Mouse (Mus musculus) layer of hippocampus, postnatal 10 days (tissue): ENCODE results near the gene Ncapg. TPM values are rescaled to one million over a fixed set of nuclear protein-coding genes. Genes with fewer than 3 reads are reported as not detected.

ENCODE experiments used
- DNase-seq, 2 experiments: peaks; one replicate each; pipeline ENCODE4 v3.0.0; 2021; ENCODE audit warnings: low spot score in 2 of 2
- total RNA-seq, 2 experiments: library from RNA; stranded (reverse); gene quantifications; 2 replicates each; pipeline ENCODE4 v1.2.3; 2021

Gene Ncapg
- total RNA-seq, 2 experiments from 2014 or later = 1.9 to 2.4 TPM

GRCm38 (mm10) chr5:45690802-45691201, 21.1 kb downstream of the Ncapg start:
- no peak for DNase-seq

DNA sequence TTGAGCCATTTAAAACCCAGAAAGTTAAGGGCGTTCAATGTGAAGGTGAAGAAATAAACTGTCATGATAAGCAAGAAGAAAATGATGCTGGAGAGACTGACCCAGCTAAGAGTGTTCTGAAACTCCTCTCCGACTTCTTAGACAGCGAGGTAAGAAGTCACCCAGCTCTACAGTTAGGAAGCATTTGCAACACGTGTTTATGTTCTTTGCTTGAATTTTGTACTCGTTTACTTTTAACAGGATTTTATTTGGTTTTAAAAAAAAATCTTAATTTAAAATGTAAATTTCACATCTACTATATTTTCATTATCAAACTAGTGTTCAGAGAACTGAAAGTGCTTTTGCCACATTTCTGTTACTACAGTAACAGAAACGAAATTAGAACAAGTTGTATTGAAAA, 22.0 kb downstream of the Ncapg start:
- DNase-seq = no peak

- no peak for DNase-seq
These were observed 37.1 kb downstream of the Ncapg start for GRCm38 (mm10) chr5:45706811-45707210.

GRCm38 (mm10) chr5:45709653-45710052, 39.9 kb downstream of the Ncapg start:
- DNase-seq = no peak

- no peak for DNase-seq
These were observed 49.2 kb downstream of the Ncapg start for GRCm38 (mm10) chr5:45718848-45719488.

DNA sequence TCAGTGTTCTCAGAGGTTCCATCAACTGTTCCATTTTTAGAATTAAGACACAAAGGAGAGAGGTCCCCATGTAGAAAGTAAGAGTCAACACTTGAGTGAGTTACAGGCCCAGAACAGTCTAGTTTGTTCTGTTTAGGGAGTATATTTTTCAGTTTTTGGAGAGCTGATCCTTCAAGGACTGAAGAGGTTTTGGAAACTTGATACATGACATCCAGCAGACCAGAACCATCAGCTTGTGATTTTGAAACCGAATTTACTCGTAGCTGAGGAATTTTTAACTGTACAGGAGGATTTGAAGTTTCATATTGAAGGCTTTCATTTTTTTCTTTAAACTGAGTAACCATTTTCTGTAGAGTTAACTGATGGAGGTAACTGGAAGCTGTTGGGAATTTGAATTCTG, 64.0 kb downstream of the Ncapg start:
- no peak for DNase-seq

DNA sequence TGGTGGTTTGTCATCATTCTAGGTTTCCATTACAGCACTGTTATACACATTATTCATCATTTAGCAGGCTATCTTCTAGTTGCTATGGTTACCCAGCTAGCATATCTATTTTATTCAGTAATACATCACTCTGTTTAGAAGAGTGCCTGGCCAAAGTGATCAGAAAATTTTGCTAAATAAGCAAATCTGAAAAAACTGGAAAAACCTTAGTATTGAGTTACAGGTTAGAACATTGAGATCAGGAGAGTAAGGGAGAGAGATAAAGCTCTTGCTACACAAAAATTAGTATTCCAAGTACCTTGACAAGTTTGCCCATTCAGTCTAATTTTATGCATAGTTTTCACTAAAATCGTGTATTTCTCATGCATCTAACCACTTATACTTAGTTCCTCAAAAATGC, 68.2 kb downstream of the Ncapg start:
- no peak for DNase-seq

Other genes with a start within 250 kb of the Ncapg start
- 10 to 100 TPM; 95.6 to 98.3 TPM for gene Qdpr, start 219.7 kb upstream of the Ncapg start, total RNA-seq
- not detected for gene Clrn2, start 216.2 kb upstream of the Ncapg start, total RNA-seq
- gene Lap3, start 176.5 kb upstream of the Ncapg start, total RNA-seq = 10 to 100 TPM; 48.2 to 51.6 TPM
- 10 to 100 TPM; 80.0 to 83.5 TPM for gene Med28, start 149.7 kb upstream of the Ncapg start, total RNA-seq
- gene Fam184b, start 30.3 kb upstream of the Ncapg start, total RNA-seq = 10 to 100 TPM; 20.5 to 21.4 TPM
- 10 to 100 TPM; 44.9 to 49.2 TPM for gene Lcorl, start 187.7 kb downstream of the Ncapg start, total RNA-seq